Mouse (Mus musculus) ES-Bruce4 (cell line): ENCODE measurements around the gene Chrna5. TPM values are rescaled to one million over a fixed set of nuclear protein-coding genes. Genes with fewer than 3 reads are reported as not detected.

ENCODE experiments used
- H3K27ac ChIP-seq: 2 replicates; pipeline ENCODE4 v1.5.1; 2012; ENCODE audit warnings: low read length, inconsistent platforms; ENCODE audit not compliant: insufficient read depth
- H3K27me3 ChIP-seq: 2 replicates; pipeline ENCODE4 v1.6.1; 2012; ENCODE audit warnings: mild to moderate bottlenecking, low read length, inconsistent platforms; ENCODE audit not compliant: control insufficient read depth, poor library complexity, insufficient read depth, severe bottlenecking
- H3K36me3 ChIP-seq: 2 replicates; pipeline ENCODE4 v1.6.1; 2012; ENCODE audit warnings: inconsistent platforms, mild to moderate bottlenecking, low read length, moderate library complexity; ENCODE audit not compliant: control insufficient read depth, poor library complexity, insufficient read depth, severe bottlenecking
- H3K4me1 ChIP-seq: one replicate; pipeline ENCODE4 v1.8.1; 2011; ENCODE audit warnings: low read length; ENCODE audit not compliant: control insufficient read depth, insufficient read depth
- H3K4me3 ChIP-seq: 2 replicates; pipeline ENCODE4 v1.5.1; 2011; ENCODE audit warnings: low read depth, mild to moderate bottlenecking, low read length
- H3K9ac ChIP-seq: 2 replicates; pipeline ENCODE4 v1.6.1; 2012; ENCODE audit warnings: low read depth, mild to moderate bottlenecking, inconsistent platforms; ENCODE audit not compliant: poor library complexity, severe bottlenecking
- H3K9me3 ChIP-seq: replicated peaks from 2 replicates; pipeline ENCODE4 v1.6.1; 2012; ENCODE audit warnings: mild to moderate bottlenecking, low read length, inconsistent platforms; ENCODE audit not compliant: control insufficient read depth, poor library complexity, insufficient read depth, severe bottlenecking
- CTCF ChIP-seq: IDR thresholded peaks from one replicate; pipeline ENCODE4 v1.8.1; 2011; ENCODE audit warnings: low read depth, low read length
- EP300 ChIP-seq: IDR thresholded peaks from 2 replicates; pipeline ENCODE4 v1.6.1; 2011; ENCODE audit warnings: low read depth, low read length; ENCODE audit not compliant: insufficient read depth
- POLR2A ChIP-seq: IDR thresholded peaks from one replicate; pipeline ENCODE4 v1.8.1; 2011; ENCODE audit warnings: low read length; ENCODE audit not compliant: insufficient read depth
- polyA plus RNA-seq: library from polyadenylated mRNA; stranded (reverse); fragments of >200 nt; gene quantifications from 2 replicates; pipeline ENCODE4 v1.2.4, GENCODE M21; 2011; ENCODE audit warnings: low read depth; ENCODE audit not compliant: missing spikeins, insufficient read depth, insufficient read length

Gene Chrna5
- polyA plus RNA-seq, 1 experiment: 1.2 TPM

DNA sequence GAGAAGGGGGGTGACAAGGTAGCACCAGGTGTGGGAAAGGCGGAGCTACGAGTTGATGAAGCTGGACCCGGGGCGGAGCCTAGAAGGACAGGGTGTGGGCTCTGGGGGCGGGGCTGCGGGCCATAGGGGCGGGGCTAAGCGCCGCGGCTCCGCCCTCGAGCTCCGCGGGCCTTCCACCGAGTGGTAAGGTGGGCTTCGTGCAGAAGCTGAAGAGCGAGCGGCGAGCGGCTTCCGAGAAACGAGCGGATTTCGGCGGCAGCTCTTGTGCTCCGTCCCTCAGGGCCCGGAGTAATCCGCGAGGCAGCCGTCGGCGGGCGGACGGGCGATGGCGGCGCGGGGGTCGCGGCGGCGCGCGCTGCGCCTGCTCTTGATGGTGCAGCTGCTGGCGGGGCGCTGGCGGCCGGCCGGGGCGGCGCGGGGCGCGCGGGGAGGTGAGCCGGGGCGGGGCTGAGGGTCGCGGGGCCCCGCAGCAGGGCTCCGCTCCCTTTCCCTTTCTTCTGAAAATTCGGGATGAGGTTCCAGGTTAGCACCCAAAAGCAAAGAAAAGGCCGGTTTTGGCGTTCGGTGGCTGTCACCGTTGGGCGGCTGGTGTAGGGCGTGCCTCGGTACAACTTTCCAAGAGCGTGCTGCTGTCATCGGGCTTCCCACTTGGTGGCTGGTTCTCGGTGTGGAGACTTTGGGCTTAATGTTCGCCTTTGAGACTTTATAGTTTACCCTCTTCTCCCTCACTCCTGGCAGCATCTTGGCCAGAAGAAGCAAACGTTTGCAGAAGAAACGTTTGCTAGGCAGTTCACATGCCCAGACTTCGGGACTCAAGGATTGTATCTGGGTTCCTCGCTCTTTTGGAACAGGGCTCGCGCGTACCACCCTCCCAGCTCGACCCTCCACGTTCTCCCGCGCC, 861 bp downstream of the Chrna5 start:
- H3K9ac ChIP-seq: peak overlapping the region; percentile 51
- H3K4me1 ChIP-seq: peaks cover 2% of the 10 kb centered on the region
- no peaks in the 10 kb centered on the region for H3K9me3 ChIP-seq
- TF ChIP-seq CTCF: no peak
- no peak for TF ChIP-seq POLR2A
- no peak for TF ChIP-seq EP300
- no peak overlapping the region for H3K27ac ChIP-seq
- peak overlapping the region; percentile 81 for H3K4me3 ChIP-seq
- no peaks in the 10 kb centered on the region for H3K36me3 ChIP-seq
- peaks cover 13% of the 10 kb centered on the region for H3K27me3 ChIP-seq

DNA sequence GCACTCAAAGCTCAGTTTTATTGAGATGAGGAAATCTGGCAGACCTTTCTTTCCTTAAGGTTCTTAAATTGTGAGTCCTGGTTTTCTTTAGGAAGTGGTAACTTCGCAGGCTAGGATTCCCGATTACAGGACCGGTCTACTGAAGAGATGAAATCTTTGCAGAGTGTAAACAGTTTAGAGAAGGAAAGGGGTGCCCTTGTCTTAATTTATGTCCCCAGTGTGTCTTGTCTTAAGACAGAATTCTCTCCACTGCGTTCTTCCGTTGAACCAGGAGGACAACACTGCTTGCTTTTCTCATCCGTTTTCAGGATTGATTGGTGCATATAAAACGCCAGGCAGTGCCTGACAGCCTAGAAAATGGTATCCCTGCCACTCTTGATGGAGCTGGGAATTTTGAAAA, 1.7 kb downstream of the Chrna5 start:
- TF ChIP-seq POLR2A (no peak), EP300 (no peak), CTCF (no peak)
- Histone ChIP-seq H3K36me3 (no peaks in the 10 kb centered on the region), H3K9me3 (no peaks in the 10 kb centered on the region), H3K27me3 (peaks cover 13% of the 10 kb centered on the region), H3K27ac (no peak overlapping the region), H3K4me3 (no peak overlapping the region), H3K4me1 (peaks cover 2% of the 10 kb centered on the region), H3K9ac (no peak overlapping the region)

DNA sequence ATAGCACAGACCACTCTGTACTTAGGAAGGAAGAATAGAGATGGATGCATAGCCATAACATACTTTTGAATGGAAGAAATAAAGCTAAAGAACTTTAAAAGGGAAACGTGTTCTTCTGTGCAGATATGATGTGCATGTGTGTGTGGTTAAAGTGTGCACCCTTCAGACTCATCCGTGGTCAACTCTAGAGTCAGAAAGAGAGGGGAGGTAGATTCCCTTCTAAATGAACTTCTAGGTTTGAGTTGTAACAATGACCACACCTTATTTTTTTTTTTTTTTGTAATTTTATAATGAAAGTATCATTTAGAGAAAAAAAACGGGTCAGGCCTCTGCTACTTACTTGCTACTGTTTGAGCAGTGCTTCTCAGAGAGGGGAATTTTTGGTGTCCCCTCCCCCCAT, 9.7 kb downstream of the Chrna5 start:
- no peaks in the 10 kb centered on the region for H3K9me3 ChIP-seq
- no peak overlapping the region for H3K27ac ChIP-seq
- TF ChIP-seq POLR2A (no peak), EP300 (no peak), CTCF (no peak)
- no peak overlapping the region for H3K4me3 ChIP-seq
- no peaks in the 10 kb centered on the region for H3K4me1 ChIP-seq
- no peaks in the 10 kb centered on the region for H3K27me3 ChIP-seq
- H3K9ac ChIP-seq: no peak overlapping the region
- no peaks in the 10 kb centered on the region for H3K36me3 ChIP-seq

DNA sequence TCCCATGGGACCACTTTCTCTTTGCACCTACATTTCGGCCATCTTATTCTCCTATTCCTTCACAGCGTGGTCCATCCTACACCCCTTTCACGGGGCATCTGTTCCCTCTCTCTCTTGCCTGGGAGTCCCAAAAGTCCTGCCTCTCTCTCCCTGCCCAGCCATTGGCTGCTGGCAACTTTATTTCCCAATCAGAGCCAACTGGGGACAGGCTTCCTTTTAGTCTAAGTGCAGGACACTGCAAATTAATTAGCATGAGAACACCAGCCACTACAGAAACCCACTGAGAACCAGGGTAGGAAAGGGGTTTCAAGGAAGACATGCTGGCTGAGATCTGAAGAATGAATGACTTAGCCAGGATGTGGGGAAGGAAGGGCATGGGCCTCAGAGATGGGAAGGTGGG, 13.7 kb downstream of the Chrna5 start:
- Histone ChIP-seq H3K36me3 (no peaks in the 10 kb centered on the region), H3K9ac (no peak overlapping the region), H3K27ac (no peak overlapping the region), H3K27me3 (no peaks in the 10 kb centered on the region), H3K9me3 (no peaks in the 10 kb centered on the region), H3K4me1 (no peaks in the 10 kb centered on the region), H3K4me3 (no peak overlapping the region)
- TF ChIP-seq EP300 (no peak), CTCF (no peak), POLR2A (no peak)

DNA sequence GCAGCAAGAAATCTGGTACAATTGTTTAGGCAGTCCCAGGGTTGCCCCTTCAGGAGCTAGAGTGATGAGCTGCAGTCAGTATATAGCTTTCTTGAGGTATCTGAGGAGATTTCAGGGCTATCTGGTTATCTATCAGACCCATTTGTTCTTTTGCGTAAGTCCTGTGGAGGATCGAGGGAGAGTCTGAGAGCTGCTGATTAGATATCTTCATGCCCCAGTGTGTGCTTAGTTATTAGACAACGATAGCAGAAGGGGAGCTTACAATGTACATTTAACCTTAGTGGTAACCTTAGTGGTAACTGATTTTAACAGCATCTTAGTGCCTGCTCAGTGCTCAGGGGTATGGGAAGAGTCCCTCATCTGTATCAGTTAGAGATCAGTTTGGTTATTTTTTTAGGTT, 15.0 kb downstream of the Chrna5 start:
- no peak overlapping the region for H3K9ac ChIP-seq
- no peaks in the 10 kb centered on the region for H3K36me3 ChIP-seq
- H3K27me3 ChIP-seq: no peaks in the 10 kb centered on the region
- no peak for TF ChIP-seq POLR2A
- no peak for TF ChIP-seq CTCF
- no peak for TF ChIP-seq EP300
- no peak overlapping the region for H3K27ac ChIP-seq
- no peaks in the 10 kb centered on the region for H3K4me1 ChIP-seq
- no peak overlapping the region for H3K4me3 ChIP-seq
- no peaks in the 10 kb centered on the region for H3K9me3 ChIP-seq

DNA sequence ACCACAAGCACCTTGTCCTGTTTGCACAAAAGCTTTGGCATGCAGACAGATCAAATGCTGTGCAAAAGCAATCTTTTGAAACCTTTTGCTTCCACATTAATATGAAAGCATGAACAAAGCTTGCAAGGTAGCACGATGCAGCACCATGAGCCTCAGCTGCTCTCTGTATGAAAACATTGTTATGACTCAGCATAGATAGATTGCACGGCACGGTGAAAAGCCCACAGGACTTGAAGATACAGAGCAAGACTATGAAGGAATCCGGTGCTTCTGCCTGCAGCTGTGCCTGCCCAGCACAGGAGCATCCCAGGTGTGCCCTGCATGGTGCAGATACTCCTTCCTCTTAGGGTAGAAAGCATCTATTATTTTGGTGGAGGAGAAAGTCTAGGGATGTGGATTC, 22.9 kb downstream of the Chrna5 start:
- Histone ChIP-seq H3K4me3 (no peak overlapping the region), H3K27ac (no peak overlapping the region), H3K9me3 (no peaks in the 10 kb centered on the region), H3K9ac (no peak overlapping the region), H3K4me1 (no peaks in the 10 kb centered on the region), H3K36me3 (no peaks in the 10 kb centered on the region), H3K27me3 (no peaks in the 10 kb centered on the region)
- TF ChIP-seq POLR2A (no peak), CTCF (no peak), EP300 (no peak)
